Mouse (Mus musculus) heart, embryonic 12.5 days (tissue): ENCODE data around the gene Smoc1. TPM values are rescaled to one million over a fixed set of nuclear protein-coding genes. Genes with fewer than 3 reads are reported as not detected.

Experiments
- ATAC-seq: fragments of 200-750 bp; cut with Nextera tagmentation; 2 replicates; pipeline ENCODE4 v1.8.0; 2017; ENCODE audit warnings: moderate TSS enrichment, moderate library complexity; ENCODE audit not compliant: insufficient number of reproducible peaks, low FRiP score
- H3K27ac ChIP-seq: fragments of 300-500 bp; sonication (generic); 2 replicates; pipeline ENCODE4 v1.5.1; 2016; ENCODE audit warnings: mild to moderate bottlenecking, moderate library complexity; ENCODE audit not compliant: poor library complexity, severe bottlenecking
- H3K27me3 ChIP-seq: fragments of 300-500 bp; sonication (generic); replicated peaks from 2 replicates; pipeline ENCODE4 v1.6.1; 2016; ENCODE audit warnings: mild to moderate bottlenecking, moderate library complexity
- H3K36me3 ChIP-seq: fragments of 300-500 bp; sonication (generic); 2 replicates; pipeline ENCODE4 v1.6.1; 2016; ENCODE audit warnings: mild to moderate bottlenecking, moderate library complexity
- H3K4me1 ChIP-seq: fragments of 300-500 bp; sonication (generic); replicated peaks from 2 replicates; pipeline ENCODE4 v1.6.1; 2016; ENCODE audit warnings: mild to moderate bottlenecking
- H3K4me2 ChIP-seq: fragments of 300-500 bp; sonication (generic); 2 replicates; pipeline ENCODE4 v1.6.1; 2016; ENCODE audit warnings: mild to moderate bottlenecking, moderate library complexity
- H3K4me3 ChIP-seq: fragments of 300-500 bp; sonication (generic); 2 replicates; pipeline ENCODE4 v1.5.1; 2016; ENCODE audit warnings: mild to moderate bottlenecking
- H3K9ac ChIP-seq: fragments of 300-500 bp; sonication (generic); 2 replicates; pipeline ENCODE4 v1.6.1; 2016; ENCODE audit warnings: mild to moderate bottlenecking, moderate library complexity
- H3K9me3 ChIP-seq: fragments of 300-500 bp; sonication (generic); replicated peaks from 2 replicates; pipeline ENCODE4 v1.6.1; 2016; ENCODE audit warnings: mild to moderate bottlenecking, moderate library complexity
- WGBS: fragments of 180-500 bp; shearing (Covaris S2); methylation state at CpG from one replicate; pipeline ENCODE4 v1.1.7; 2016; 5-methylcytosine and 5-hydroxymethylcytosine counted together
- polyA plus RNA-seq: library from polyadenylated mRNA; unstranded; fragments of >200 nt; fragmentation: Nextera tagmentation; extraction: Ambion mirVana; gene quantifications from 2 replicates; pipeline ENCODE4 v1.2.1, GENCODE M21; 2016

The Smoc1 gene
- polyA plus RNA-seq, 1 experiment from 2014 or later: 5.8 TPM

DNA sequence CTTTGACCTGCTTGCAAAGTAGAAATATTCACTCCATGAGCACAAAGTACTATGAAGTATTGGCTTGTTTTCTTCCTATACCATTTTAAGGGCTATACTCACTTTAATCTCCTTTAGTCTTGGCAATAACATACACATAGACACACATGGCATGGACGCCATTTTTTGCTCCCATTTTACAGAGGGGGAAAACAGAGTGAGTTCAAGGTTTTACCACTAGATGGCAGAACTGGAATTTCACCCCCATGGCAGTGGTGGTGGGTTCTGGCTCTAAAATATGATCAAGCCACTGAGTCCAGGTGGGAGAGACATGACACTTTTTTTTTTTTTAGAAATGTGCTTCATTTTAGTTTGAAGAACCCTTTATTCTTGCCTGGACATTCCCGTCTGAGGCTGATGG, 1.6 kb upstream of the Smoc1 start:
- Histone ChIP-seq H3K4me2 (no peak overlapping the region), H3K36me3 (no peaks in the 10 kb centered on the region), H3K4me3 (no peak overlapping the region), H3K9me3 (no peaks in the 10 kb centered on the region), H3K9ac (no peak overlapping the region), H3K4me1 (peaks cover 15% of the 10 kb centered on the region), H3K27ac (no peak overlapping the region), H3K27me3 (peaks cover 32% of the 10 kb centered on the region)
- ATAC-seq: no peak
- WGBS: 55% methylated on average over 2 of the region's 2 CpGs

DNA sequence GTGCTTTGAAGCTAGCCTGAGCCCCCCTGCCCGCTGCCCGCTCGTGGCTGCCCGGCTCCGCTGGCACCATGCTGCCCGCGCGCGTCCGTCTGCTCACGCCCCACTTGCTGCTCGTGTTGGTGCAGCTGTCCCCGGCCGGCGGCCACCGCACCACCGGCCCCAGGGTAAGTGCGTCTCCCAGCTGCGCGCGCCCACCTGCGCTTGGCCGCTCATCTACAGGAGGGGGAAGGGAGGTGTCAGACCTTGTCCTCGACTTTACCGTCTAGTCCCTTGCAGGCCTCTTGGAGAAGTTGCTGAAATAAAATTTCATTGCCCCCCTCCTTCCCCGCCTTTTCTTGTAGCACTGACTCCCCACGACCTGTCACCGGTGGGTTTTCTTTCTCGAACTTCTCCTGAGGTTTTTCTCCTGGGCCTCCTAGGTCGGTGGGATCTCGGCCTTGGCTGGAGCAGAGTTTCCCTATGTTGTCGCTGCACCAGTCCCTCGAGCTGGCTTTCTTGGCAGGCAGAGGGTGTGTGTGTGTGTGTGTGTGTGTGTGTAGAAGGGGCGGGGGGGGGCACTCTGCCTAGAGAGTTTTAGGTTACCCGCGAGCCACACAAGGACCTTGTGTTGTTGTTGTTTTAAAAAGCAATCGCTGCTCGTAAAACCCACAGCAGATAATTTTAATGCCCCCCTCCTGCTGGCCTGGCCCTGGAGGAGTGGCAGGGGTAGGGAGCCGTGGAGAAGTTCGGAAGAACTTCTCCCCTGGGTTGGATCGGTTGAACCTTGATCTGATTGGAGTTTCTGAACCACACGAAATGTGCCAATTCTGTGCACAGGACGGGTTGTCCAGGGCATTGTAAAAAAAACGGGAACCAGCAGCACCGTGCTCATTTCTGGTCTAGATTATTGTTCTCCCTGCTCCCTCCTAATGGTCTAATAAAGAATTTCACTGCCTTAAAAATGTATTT, 661 bp downstream of the Smoc1 start:
- 7% methylated on average over 45 of the region's 45 CpGs for WGBS
- H3K4me1 ChIP-seq: peaks cover 15% of the 10 kb centered on the region
- peak; percentile 76 for ATAC-seq
- peak overlapping the region; percentile 71 for H3K9ac ChIP-seq
- peaks cover 35% of the 10 kb centered on the region for H3K27me3 ChIP-seq
- H3K27ac ChIP-seq: no peak overlapping the region
- no peaks in the 10 kb centered on the region for H3K36me3 ChIP-seq
- peak overlapping the region; percentile 76 for H3K4me3 ChIP-seq
- H3K4me2 ChIP-seq: peak overlapping the region; percentile 100
- no peaks in the 10 kb centered on the region for H3K9me3 ChIP-seq

DNA sequence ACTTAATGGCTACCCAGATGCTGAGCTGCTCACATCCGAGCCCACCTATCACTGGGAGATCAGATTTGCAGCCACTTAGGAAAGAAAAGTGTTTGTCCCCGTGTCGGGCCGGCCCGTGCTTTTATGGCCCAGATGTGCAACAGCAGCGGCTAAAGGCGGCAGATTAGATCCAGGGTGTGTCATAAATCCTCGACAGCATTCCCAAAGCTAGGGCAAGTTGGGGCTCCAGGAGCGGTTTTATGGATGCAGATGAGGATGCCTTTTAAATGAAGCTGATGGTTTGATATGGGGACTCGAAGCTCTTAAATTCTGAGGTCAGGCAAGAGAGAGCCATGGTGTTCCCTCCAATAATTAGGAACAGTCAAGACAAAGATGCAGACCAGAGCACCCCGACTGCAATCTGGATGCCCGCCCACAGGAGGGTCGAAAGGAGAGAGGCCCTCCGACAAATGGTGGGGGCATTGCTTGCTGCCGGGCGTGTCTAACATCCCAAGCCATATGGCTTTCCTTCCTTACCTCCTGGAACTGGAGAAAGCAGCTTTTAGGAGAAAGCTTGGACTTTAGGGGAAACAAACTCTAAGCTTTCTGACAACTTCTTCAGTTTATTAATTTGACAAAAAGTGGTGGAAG, 1.8 kb downstream of the Smoc1 start:
- Histone ChIP-seq H3K9ac (no peak overlapping the region), H3K27me3 (peaks cover 35% of the 10 kb centered on the region), H3K27ac (no peak overlapping the region), H3K36me3 (no peaks in the 10 kb centered on the region), H3K4me2 (peak overlapping the region; percentile 100), H3K9me3 (no peaks in the 10 kb centered on the region), H3K4me1 (peaks cover 15% of the 10 kb centered on the region), H3K4me3 (peak overlapping the region; percentile 76; the same call in 1 of the 2 replicates)
- ATAC-seq: no peak
- 41% methylated on average over 16 of the region's 16 CpGs for WGBS

DNA sequence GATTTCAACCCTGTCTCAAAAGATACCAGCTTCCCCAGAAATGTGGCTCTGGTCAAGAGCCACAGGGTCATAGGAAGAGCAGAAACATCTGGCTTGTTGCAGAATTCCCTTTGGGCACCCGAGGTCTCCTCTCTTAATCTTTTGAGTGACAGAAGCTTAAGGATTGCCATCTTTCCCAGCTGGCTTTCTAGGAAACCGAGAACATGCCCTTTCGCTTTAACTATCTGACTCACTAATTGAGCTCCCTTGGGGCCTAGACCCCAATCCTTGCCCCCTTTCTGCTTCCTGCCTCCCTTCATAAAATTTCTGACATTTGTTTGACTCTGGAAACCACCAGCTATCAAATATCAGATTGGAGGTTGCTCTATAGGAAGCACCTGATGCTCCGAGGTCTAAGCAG, 3.1 kb downstream of the Smoc1 start:
- H3K4me2 ChIP-seq: no peak overlapping the region
- peaks cover 15% of the 10 kb centered on the region for H3K4me1 ChIP-seq
- no peak overlapping the region for H3K9ac ChIP-seq
- WGBS: 51% methylated on average over 4 of the region's 4 CpGs
- H3K27me3 ChIP-seq: peaks cover 35% of the 10 kb centered on the region
- H3K9me3 ChIP-seq: no peaks in the 10 kb centered on the region
- H3K4me3 ChIP-seq: no peak overlapping the region
- no peak for ATAC-seq
- no peaks in the 10 kb centered on the region for H3K36me3 ChIP-seq
- H3K27ac ChIP-seq: no peak overlapping the region

DNA sequence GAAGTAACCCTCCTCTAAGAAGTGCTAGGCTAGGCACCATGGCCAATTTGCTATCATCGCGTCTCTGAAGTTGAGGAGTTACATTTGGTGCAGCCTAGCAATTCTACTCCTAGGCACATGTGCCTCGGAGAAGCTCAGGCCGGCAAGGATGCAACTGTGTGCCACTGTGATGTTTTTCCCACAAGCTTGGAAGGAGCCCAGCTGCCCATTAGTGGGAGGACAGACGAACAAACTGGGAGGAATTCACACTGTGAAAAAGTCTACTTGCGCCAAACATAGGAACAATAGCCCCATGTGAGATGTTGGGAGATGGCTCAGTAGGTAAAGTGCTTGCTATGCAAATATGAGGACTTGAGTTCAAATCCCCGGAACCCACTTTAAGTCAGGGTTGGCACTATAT, 5.0 kb downstream of the Smoc1 start:
- no peak overlapping the region for H3K27ac ChIP-seq
- H3K36me3 ChIP-seq: no peaks in the 10 kb centered on the region
- peaks cover 24% of the 10 kb centered on the region for H3K27me3 ChIP-seq
- 71% methylated on average over 7 of the region's 7 CpGs for whole genome bisulfite sequencing
- H3K4me2 ChIP-seq: no peak overlapping the region
- H3K9ac ChIP-seq: no peak overlapping the region
- no peak overlapping the region for H3K4me3 ChIP-seq
- H3K4me1 ChIP-seq: peaks cover 8% of the 10 kb centered on the region
- ATAC-seq: no peak
- H3K9me3 ChIP-seq: no peaks in the 10 kb centered on the region

DNA sequence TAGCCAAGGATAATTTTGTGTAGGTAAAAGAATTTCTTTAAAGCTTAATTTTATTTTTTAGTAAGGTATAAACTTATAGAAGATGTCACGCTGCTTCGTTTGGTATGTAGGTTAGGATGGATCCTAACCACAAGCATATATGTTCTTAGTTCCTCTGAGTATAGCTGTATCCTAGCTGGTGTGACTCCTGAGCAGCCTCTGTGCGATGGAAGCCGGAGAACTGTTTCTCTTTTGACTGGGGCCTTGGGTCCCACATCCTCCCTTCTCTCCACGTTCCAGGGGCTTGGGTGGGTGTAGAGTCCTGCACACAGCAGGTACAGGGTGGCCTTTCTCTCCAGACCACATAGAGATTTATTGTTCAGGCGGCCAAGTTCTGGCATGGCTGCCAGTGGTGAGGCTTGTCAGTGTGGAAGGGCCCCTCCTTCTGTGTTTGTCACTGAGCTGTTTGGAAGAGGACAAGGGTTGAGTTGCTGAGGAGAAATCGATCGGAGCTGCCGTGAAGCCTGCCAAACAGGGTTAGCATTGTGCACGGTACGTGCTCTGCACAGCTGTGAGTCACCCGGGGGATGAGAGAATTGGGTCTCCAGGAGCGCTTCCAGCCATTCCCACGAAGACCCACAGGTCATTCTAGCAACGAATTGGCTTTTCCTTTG, 6.9 kb downstream of the Smoc1 start:
- H3K4me2 ChIP-seq: no peak overlapping the region
- no peaks in the 10 kb centered on the region for H3K36me3 ChIP-seq
- ATAC-seq: no peak; the same call in 1 of the 2 replicates
- H3K9me3 ChIP-seq: no peaks in the 10 kb centered on the region
- peaks cover 5% of the 10 kb centered on the region for H3K27me3 ChIP-seq
- H3K4me3 ChIP-seq: no peak overlapping the region
- H3K9ac ChIP-seq: no peak overlapping the region
- no peaks in the 10 kb centered on the region for H3K4me1 ChIP-seq
- 66% methylated on average over 15 of the region's 15 CpGs for WGBS
- H3K27ac ChIP-seq: no peak overlapping the region

DNA sequence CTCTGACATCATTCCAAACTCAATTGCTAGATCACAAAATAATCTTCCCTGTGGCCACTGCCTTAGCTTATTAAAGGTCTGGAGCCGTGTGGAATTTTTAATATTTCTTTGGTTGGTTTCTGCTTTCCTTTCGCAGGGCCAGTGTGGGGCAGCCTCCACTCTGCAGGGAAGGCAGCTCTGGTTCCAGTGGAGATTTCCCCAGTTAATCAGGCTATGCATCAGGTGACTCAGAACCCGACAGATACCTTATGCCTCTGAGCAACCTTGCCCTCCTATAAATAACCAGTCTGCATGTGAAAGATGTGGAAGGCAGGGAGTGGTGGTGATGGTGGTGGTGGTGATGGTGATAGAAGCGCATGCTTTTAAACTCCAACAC, 7.4 kb downstream of the Smoc1 start:
- 66% methylated on average over 4 of the region's 4 CpGs for WGBS
- ATAC-seq: no peak

DNA sequence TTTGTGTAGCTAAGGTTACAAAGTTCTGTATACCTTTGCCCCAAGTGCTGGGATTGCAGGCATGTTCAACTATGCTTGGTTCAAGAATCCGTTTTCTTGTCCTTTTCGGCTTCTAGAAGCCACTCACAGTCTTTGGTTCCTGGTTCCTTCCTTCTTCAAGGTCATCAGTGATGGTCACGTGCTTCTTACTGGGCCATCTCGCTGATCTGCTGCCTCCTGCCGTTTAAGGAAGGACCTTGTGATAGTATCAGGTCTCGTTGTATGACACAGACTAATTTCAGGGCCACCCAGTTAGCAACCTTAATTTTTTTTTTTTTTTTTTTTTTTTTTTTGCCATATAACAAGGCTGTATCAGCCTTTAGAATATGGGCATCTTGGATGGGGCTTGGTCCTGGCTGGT, 9.2 kb downstream of the Smoc1 start:
- WGBS: 80% methylated on average over 6 of the region's 6 CpGs
- H3K4me3 ChIP-seq: no peak overlapping the region

More for the DNA sequence above, 7.4 kb downstream of the Smoc1 start:
- Histone ChIP-seq H3K4me3 (no peak overlapping the region), H3K4me2 (no peak overlapping the region), H3K36me3 (no peaks in the 10 kb centered on the region), H3K27me3 (peaks cover 3% of the 10 kb centered on the region), H3K9me3 (no peaks in the 10 kb centered on the region), H3K27ac (no peak overlapping the region), H3K9ac (no peak overlapping the region), H3K4me1 (no peaks in the 10 kb centered on the region)

DNA sequence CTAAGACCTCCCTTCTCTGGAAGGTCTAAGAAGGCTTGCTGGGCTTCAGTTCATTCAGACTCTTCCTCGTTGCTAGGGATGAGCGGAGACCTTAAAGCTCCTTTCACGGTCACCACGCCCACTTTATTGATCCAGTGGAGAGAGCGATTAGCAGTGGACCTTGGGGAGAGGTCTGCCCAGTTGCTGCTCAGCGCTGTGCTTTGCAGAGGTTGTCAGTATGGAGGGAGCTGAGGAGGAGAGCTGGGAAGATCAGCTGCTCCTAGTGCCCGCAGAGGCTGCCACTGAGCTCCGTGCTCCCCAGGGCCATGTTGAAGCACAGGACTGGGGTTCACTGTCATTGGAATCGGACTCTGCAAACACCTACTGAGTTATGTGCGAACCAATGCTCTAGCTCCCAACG, 17.0 kb downstream of the Smoc1 start:
- WGBS: 82% methylated on average over 11 of the region's 11 CpGs
- no peak for ATAC-seq
- Histone ChIP-seq H3K27ac (no peak overlapping the region), H3K4me1 (0 out of 2 replicates have a peak, but pooled peaks cover 4% of the 10 kb centered on the region), H3K4me3 (no peak overlapping the region), H3K4me2 (no peak overlapping the region), H3K9ac (no peak overlapping the region), H3K27me3 (no peaks in the 10 kb centered on the region), H3K9me3 (no peaks in the 10 kb centered on the region), H3K36me3 (no peaks in the 10 kb centered on the region)

More for the DNA sequence above, 9.2 kb downstream of the Smoc1 start:
- Histone ChIP-seq H3K4me1 (no peaks in the 10 kb centered on the region), H3K36me3 (no peaks in the 10 kb centered on the region), H3K27ac (no peak overlapping the region), H3K9ac (no peak overlapping the region), H3K9me3 (no peaks in the 10 kb centered on the region), H3K4me2 (no peak overlapping the region), H3K27me3 (0 out of 2 replicates have a peak, but pooled peaks cover 3% of the 10 kb centered on the region)
- no peak for ATAC-seq

DNA sequence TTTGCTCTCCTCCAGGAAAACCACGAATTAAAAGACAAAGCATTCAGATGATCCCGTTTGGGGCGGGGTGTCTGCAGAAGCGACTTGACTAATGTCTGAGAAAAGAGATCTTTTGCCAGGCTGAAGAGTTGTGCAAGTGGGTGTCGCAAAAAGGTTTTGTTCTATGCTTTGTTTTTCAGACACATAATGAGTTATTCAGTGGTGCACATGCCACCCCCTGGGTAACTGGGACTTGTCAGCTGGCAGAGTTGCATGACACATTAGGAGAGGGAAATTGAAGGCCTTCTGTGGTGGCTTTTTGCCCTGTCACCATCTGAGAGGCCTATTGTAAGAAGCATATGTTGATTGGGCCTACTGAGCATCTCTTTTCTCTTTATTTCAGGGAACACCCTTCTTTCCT, 20.3 kb downstream of the Smoc1 start:
- WGBS: 88% methylated on average over 5 of the region's 5 CpGs
- H3K36me3 ChIP-seq: no peaks in the 10 kb centered on the region
- no peaks in the 10 kb centered on the region for H3K27me3 ChIP-seq
- H3K4me1 ChIP-seq: no peaks in the 10 kb centered on the region
- H3K4me3 ChIP-seq: no peak overlapping the region
- no peak overlapping the region for H3K9ac ChIP-seq
- H3K9me3 ChIP-seq: no peaks in the 10 kb centered on the region
- H3K27ac ChIP-seq: no peak overlapping the region
- no peak for ATAC-seq
- H3K4me2 ChIP-seq: no peak overlapping the region

DNA sequence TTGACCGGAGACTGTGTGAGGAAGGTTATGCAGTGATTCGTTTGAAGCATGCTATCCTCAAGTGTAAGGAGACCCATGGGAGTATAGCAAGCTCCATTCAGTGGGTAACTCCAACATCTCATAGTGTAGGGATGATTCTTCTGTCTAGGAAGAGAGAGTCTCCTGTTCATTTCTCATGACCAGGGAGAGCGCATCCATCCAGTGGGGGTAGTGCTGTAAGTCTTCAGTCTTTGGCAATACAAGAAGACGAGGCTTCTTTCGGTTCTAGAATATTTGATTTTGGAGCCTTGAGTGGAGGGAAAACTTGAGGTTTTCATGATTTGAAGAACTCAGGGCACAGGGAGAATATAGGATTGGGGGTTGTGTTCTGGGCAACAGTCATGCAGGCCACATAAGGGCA, 23.1 kb downstream of the Smoc1 start:
- Histone ChIP-seq H3K4me1 (no peaks in the 10 kb centered on the region), H3K27ac (no peak overlapping the region), H3K9me3 (no peaks in the 10 kb centered on the region), H3K9ac (no peak overlapping the region), H3K36me3 (no peaks in the 10 kb centered on the region), H3K27me3 (no peaks in the 10 kb centered on the region), H3K4me2 (no peak overlapping the region), H3K4me3 (no peak overlapping the region)
- no peak for ATAC-seq
- 87% methylated on average over 5 of the region's 5 CpGs for WGBS
